Mouse (Mus musculus) gastrocnemius, adult 18-20 months (tissue): ENCODE results near the gene Atp4b. TPM values are rescaled to one million over a fixed set of nuclear protein-coding genes. Genes with fewer than 3 reads are reported as not detected.

Experiments
- total RNA-seq, 2 experiments: library from RNA; stranded (reverse); gene quantifications; 2 replicates each; pipeline ENCODE4 v1.2.3; 2021

The Atp4b gene
- total RNA-seq, 2 experiments from 2014 or later: not detected

Other genes starting within 250 kb of the Atp4b start
- gene Lamp1, start 237.7 kb downstream of the Atp4b start, total RNA-seq: 100 to 1,000 TPM; 401 to 443 TPM
- 10 to 100 TPM; 11.5 to 15.0 TPM for gene Grtp1, start 196.2 kb downstream of the Atp4b start, total RNA-seq
- 10 to 100 TPM; 59.2 to 95.8 TPM for gene Adprhl1, start 142.7 kb downstream of the Atp4b start, total RNA-seq
- 10 to 100 TPM; 80.3 to 83.8 TPM for gene Dcun1d2, start 108.7 kb downstream of the Atp4b start, total RNA-seq
- gene Tmco3, start 108.6 kb downstream of the Atp4b start, total RNA-seq: 10 to 100 TPM; 13.7 to 14.9 TPM
- 10 to 100 TPM; 45.5 to 54.6 TPM for gene Tfdp1, start 58.1 kb downstream of the Atp4b start, total RNA-seq
- not detected for gene Grk1, start 8.3 kb upstream of the Atp4b start, total RNA-seq
- gene Tmem255b, start 38.4 kb upstream of the Atp4b start, total RNA-seq: 1 to 10 TPM; 1.3 to 2.8 TPM
- 10 to 100 TPM; 68.0 to 69.5 TPM for gene Gas6, start 97.7 kb upstream of the Atp4b start, total RNA-seq
- gene 1700029H14Rik, start 165.6 kb upstream of the Atp4b start, total RNA-seq: not detected